Mouse (Mus musculus) thymus, adult 2 months (tissue): ENCODE data around the gene 1500009L16Rik. TPM values are rescaled to one million over a fixed set of nuclear protein-coding genes. Genes with fewer than 3 reads are reported as not detected.

ENCODE experiments used
- DNase-seq: peaks from one replicate; pipeline ENCODE4 v3.0.0; 2021
- H3K27ac ChIP-seq: fragments of 200-500 bp; 2 replicates; pipeline ENCODE4 v1.5.1; 2012; ENCODE audit warnings: low read length, control low read depth; ENCODE audit not compliant: control insufficient read depth, insufficient read depth
- H3K27me3 ChIP-seq: fragments of 200-500 bp; 2 replicates; pipeline ENCODE4 v1.6.1; 2012; ENCODE audit warnings: mild to moderate bottlenecking, low read length, moderate library complexity, mixed read lengths; ENCODE audit not compliant: control insufficient read depth, insufficient read depth
- H3K36me3 ChIP-seq: fragments of 200-500 bp; 2 replicates; pipeline ENCODE4 v1.6.1; 2012; ENCODE audit warnings: mild to moderate bottlenecking, low read length, moderate library complexity; ENCODE audit not compliant: control insufficient read depth, insufficient read depth
- H3K4me1 ChIP-seq: fragments of 200-500 bp; replicated peaks from 2 replicates; pipeline ENCODE4 v1.6.1; 2012; ENCODE audit warnings: low read length; ENCODE audit not compliant: control insufficient read depth, insufficient read depth
- H3K4me3 ChIP-seq: fragments of 200-500 bp; 2 replicates; pipeline ENCODE4 v1.5.1; 2012; ENCODE audit warnings: mild to moderate bottlenecking, low read length, control low read depth, moderate library complexity; ENCODE audit not compliant: control insufficient read depth, insufficient read depth
- CTCF ChIP-seq: fragments of 200-500 bp; IDR thresholded peaks from 2 replicates; pipeline ENCODE4 v1.5.1; 2012; ENCODE audit warnings: mild to moderate bottlenecking, control low read depth, low read length, moderate library complexity, borderline replicate concordance; ENCODE audit not compliant: control insufficient read depth, poor library complexity, insufficient read depth; ENCODE audit errors: extremely low read depth
- POLR2A ChIP-seq: fragments of 200-500 bp; IDR thresholded peaks from 2 replicates; pipeline ENCODE4 v1.6.1; 2012; ENCODE audit warnings: mild to moderate bottlenecking, low read length, control low read depth, moderate library complexity; ENCODE audit not compliant: control insufficient read depth, poor library complexity, insufficient read depth; ENCODE audit errors: extremely low read depth
- WGBS: fragments of 180-500 bp; shearing (Covaris S2); methylation state at CpG from one replicate; pipeline ENCODE4 v1.1.7; 2018; 5-methylcytosine and 5-hydroxymethylcytosine counted together
- polyA plus RNA-seq: library from polyadenylated mRNA; depleted of rRNA; stranded (reverse); fragments of >200 nt; gene quantifications from 2 replicates; pipeline ENCODE4 v1.2.3, GENCODE M21; 2012

The 1500009L16Rik gene
- polyA plus RNA-seq, 1 experiment: 14.5 TPM

DNA sequence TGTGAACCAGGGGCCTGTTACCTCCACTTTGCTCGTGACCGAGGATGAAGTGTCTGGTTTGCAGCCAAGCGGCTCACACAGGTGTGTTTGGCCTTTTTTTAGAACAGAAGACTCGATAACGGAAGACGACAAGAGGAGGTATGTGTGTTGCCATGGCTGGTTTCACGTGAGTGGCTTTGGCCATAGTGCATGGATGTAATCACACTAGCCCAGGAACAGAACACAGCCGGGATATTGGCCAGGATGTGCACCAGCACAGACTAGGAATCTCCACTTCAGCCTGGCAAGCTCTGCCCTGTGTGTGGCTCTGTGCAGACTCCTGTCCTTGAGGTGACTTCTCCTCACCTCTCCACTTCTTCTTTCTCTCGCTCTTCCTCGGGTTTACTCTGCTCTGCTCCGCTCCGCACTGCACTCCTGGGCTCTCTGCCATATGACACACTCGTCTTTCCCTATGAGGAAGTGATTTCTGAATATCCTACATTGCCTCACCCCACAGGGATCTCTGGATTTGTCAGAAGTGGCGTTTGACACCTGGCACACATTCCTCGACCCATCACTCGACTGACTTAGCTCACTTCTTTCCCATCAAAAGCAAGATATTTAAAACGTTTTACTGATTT is 34.8 kb downstream of the 1500009L16Rik start:
- Histone ChIP-seq H3K4me1 (peaks cover 3% of the 10 kb centered on the region; the same call in 1 of the 2 replicates), H3K27ac (no peak overlapping the region), H3K27me3 (no peaks in the 10 kb centered on the region), H3K36me3 (no peaks in the 10 kb centered on the region), H3K4me3 (no peak overlapping the region)
- 92% methylated on average over 17 of the region's 17 CpGs for WGBS
- no peak for DNase-seq
- no peak for TF ChIP-seq POLR2A
- TF ChIP-seq CTCF: no peak

DNA sequence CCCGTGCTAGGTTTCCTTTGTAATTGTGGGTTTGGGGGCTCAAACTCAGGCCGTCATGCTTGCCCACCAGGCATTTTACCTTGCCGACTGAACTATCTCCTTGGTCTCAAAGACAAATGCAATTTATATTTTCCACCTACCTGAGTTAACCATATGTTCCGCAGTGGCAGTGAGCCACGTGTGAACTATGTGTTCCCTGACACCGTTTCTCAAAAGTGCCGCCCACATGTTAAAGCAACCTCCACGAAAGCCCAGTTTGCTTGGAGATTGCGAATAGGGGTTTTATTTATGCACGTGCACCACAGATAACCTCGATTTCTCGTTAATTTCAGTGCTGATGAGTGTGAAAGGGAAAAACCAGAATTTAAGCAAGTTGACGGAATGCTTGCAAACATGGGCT is 36.1 kb downstream of the 1500009L16Rik start:
- no peak for DNase-seq
- no peak overlapping the region for H3K27ac ChIP-seq
- 96% methylated on average over 13 of the region's 13 CpGs for WGBS
- TF ChIP-seq CTCF (no peak), POLR2A (no peak)
- H3K36me3 ChIP-seq: no peaks in the 10 kb centered on the region
- peaks cover 1% of the 10 kb centered on the region; the same call in 1 of the 2 replicates for H3K4me1 ChIP-seq
- H3K4me3 ChIP-seq: no peak overlapping the region
- no peaks in the 10 kb centered on the region for H3K27me3 ChIP-seq

DNA sequence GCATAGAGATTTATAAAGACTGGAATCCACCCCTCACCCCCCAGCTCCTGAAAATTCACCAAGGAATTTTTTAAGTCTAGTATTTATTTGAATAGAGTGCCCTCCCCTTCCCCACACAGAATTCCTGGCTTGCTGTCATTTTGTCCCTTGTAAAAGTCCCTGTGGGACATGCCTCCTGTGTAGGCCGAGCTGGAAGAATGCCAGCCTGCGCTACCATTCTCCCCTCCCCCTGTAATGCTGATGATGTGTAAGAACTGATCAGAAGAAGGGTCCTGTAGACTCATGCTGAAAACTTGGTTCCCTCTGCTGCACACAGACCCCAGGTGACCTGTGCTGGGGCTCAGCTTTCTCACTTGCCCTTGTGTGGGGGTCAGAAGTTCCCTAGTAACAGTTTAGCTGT is 37.9 kb downstream of the 1500009L16Rik start:
- DNase-seq: no peak
- Histone ChIP-seq H3K36me3 (no peaks in the 10 kb centered on the region), H3K27ac (no peak overlapping the region), H3K27me3 (no peaks in the 10 kb centered on the region), H3K4me3 (no peak overlapping the region), H3K4me1 (no peaks in the 10 kb centered on the region)
- TF ChIP-seq POLR2A: no peak
- TF ChIP-seq CTCF: no peak
- 96% methylated on average over 2 of the region's 2 CpGs for WGBS

DNA sequence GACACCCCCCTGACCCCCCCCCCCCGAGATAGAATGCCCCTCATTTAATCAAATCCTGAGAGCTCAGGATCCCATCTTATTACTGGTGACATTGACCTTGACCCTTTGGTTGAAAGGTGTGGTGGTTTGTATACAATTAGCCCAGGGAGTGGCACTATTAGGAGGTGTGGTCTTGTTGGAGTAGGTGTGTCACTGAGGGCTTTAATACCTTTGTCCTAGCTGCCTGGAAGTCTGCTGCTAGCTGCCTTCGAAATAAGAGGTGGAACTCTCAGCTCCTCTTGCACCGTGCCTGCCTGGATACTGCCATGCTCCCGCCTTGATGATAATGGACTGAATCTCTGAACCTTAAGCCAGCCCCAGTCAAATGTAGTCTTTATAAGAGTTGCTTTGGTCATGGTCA is 41.2 kb downstream of the 1500009L16Rik start:
- DNase-seq: no peak
- H3K36me3 ChIP-seq: no peaks in the 10 kb centered on the region
- no peak overlapping the region for H3K4me3 ChIP-seq
- WGBS: 91% methylated on average over 4 of the region's 4 CpGs
- no peaks in the 10 kb centered on the region for H3K27me3 ChIP-seq
- H3K4me1 ChIP-seq: no peaks in the 10 kb centered on the region
- H3K27ac ChIP-seq: no peak overlapping the region
- TF ChIP-seq CTCF (no peak), POLR2A (no peak)

DNA sequence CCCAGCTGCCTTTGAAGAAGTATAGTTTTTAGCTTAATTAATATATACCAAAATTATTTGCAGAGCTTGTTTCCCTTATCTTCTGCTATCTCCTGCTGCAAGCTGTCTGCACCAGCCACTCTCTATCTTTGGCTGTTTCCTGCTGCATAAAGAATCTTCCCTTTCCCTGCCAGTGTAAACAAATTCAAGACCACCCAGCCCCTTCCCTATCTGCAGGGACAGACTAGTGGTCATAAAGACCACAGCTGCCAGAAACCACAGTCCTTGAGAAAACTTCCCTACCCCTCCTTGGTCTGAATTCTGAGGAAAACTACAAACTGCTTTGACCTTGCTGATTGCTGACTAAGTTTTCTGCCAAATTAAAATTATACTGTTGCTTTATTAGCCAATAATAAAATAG is 44.2 kb downstream of the 1500009L16Rik start:
- TF ChIP-seq POLR2A (no peak), CTCF (no peak)
- H3K36me3 ChIP-seq: no peaks in the 10 kb centered on the region
- no peak for DNase-seq
- no peak overlapping the region for H3K4me3 ChIP-seq
- no peaks in the 10 kb centered on the region for H3K4me1 ChIP-seq
- H3K27me3 ChIP-seq: no peaks in the 10 kb centered on the region
- H3K27ac ChIP-seq: no peak overlapping the region

DNA sequence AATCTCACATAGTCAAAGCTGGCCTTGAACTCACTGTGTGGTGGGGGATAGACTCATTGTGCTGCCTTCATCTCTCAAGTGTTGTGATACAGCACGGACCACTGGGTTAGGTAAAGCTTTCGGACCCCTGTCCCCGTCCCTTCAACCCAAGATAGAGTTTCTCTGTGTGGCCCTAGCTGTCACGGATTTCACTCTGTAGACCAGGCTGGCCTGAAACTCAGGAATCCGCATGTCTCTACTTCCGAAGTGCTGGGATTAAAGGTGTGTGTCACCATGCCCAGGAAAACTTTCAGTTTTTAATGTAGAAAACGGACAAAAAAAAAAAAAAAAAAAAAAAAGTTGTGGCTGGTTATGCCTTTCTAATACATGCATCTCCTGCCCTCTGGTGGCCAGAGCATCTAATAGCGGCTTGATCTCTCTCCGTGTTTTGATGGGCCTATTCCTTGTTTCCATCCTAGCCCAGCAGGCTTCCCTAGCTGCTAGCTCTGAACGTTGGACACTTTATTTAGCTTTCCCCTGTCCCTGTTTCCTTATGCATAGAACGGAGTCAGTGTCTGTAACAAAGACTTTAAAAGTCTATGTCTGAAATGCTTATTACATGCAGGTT is 53.7 kb downstream of the 1500009L16Rik start:
- no peak overlapping the region for H3K4me3 ChIP-seq
- peak; percentile 48 for DNase-seq
- no peaks in the 10 kb centered on the region for H3K4me1 ChIP-seq
- H3K36me3 ChIP-seq: no peaks in the 10 kb centered on the region
- WGBS: 45% methylated on average over 11 of the region's 11 CpGs
- TF ChIP-seq CTCF (no peak), POLR2A (no peak)
- no peak overlapping the region for H3K27ac ChIP-seq
- no peaks in the 10 kb centered on the region for H3K27me3 ChIP-seq
